In the genomic region with DNA sequence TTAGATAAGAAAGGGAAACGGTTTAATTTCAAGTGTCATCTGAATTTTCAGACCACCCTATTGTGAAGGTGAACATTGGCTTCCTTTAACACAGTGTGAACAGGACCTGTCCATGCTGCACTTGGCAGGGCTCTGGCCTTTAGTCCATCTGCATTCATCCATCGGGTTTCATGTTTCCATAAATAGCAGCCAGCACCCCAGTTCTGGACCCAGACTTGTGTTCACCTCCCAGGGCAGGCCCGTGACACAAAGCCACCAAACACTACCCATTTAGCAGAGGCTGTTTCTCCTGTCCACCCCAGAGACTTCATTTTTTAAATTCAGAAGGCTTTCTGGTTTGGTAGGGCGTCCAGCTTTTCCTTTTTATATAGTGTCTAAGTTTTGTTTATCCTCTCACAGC, we compare ENCODE assay signal across 15 mouse cellular contexts.
"Had no signal": no experiment of that assay in that cellular context is flagged by ENCODE, and none has a peak within 500 bp of the region (broad histone marks: within the 10 kb centered on the region; RNA-seq: fewer than 3 reads in every experiment).

No protein-coding gene starts in this region.

- DNase-seq: heart, postnatal 10 days; heart, postnatal 36 days; heart, postnatal 4 days; kidney, adult 11 months; kidney, adult 18-20 months; kidney, adult 2 months; kidney, adult 8-10 months; kidney, adult 9 months; kidney, postnatal 10 days; kidney, postnatal 14 days; kidney, postnatal 25 days; kidney, postnatal 36 days; kidney, postnatal 4 days; layer of hippocampus, adult 9-11 months; layer of hippocampus, postnatal 36 days had no signal
